Mouse (Mus musculus) kidney, postnatal 0 days (tissue): ENCODE results near the gene Rnf11. TPM values are rescaled to one million over a fixed set of nuclear protein-coding genes. Genes with fewer than 3 reads are reported as not detected.
A peak's percentile ranks its signal among the peaks of the same experiment; 100 is the strongest.

ENCODE experiments used
- ATAC-seq: fragments of 200-750 bp; cut with Nextera tagmentation; replicated peaks from 2 replicates; pipeline ENCODE4 v1.8.0; 2017; ENCODE audit warnings: low read depth, moderate number of reproducible peaks, moderate TSS enrichment, moderate library complexity; ENCODE audit not compliant: low FRiP score
- DNase-seq: peaks from one replicate; pipeline ENCODE4 v3.0.0-alpha.2; 2016; ENCODE audit warnings: low spot score
- H3K27ac ChIP-seq: fragments of 300-500 bp; sonication (generic); 2 replicates; pipeline ENCODE4 v1.5.1; 2014; ENCODE audit warnings: mild to moderate bottlenecking
- H3K27me3 ChIP-seq: fragments of 300-500 bp; sonication (generic); 2 replicates; pipeline ENCODE4 v1.6.1; 2014; ENCODE audit warnings: low read length, mixed read lengths; ENCODE audit not compliant: insufficient read depth
- H3K36me3 ChIP-seq: fragments of 300-500 bp; sonication (generic); 2 replicates; pipeline ENCODE4 v1.6.1; 2014; ENCODE audit warnings: low read length, mixed read lengths; ENCODE audit not compliant: insufficient read depth
- H3K4me1 ChIP-seq: fragments of 300-500 bp; sonication (generic); replicated peaks from 2 replicates; pipeline ENCODE4 v1.6.1; 2014; ENCODE audit warnings: antibody characterized with exemption, low read length, mixed read lengths; ENCODE audit not compliant: insufficient read depth
- H3K4me2 ChIP-seq: fragments of 300-500 bp; sonication (generic); 2 replicates; pipeline ENCODE4 v1.6.1; 2014; ENCODE audit warnings: mild to moderate bottlenecking, low read length, moderate library complexity, mixed read lengths
- H3K4me3 ChIP-seq: fragments of 300-500 bp; sonication (generic); replicated peaks from 2 replicates; pipeline ENCODE4 v1.5.1; 2014; ENCODE audit warnings: low read depth, low read length
- H3K9ac ChIP-seq: fragments of 300-500 bp; sonication (generic); 2 replicates; pipeline ENCODE4 v1.6.1; 2014; ENCODE audit warnings: low read depth, low read length
- H3K9me3 ChIP-seq: fragments of 300-500 bp; sonication (generic); replicated peaks from 2 replicates; pipeline ENCODE4 v1.6.1; 2016; ENCODE audit warnings: low read length, inconsistent platforms, mixed read lengths
- CTCF ChIP-seq: IDR thresholded peaks from 2 replicates; pipeline ENCODE4 v1.5.1; 2016; ENCODE audit warnings: antibody characterized with exemption, low read depth, mild to moderate bottlenecking, moderate library complexity
- WGBS: fragments of 180-500 bp; shearing (Covaris S2); extraction: QIAGEN DNeasy Blood & Tissue Kit; methylation state at CpG from one replicate; pipeline ENCODE4 v1.1.7; 2014; 5-methylcytosine and 5-hydroxymethylcytosine counted together
- polyA plus RNA-seq: library from polyadenylated mRNA; unstranded; fragments of >200 nt; fragmentation: Nextera tagmentation; extraction: Ambion mirVana; gene quantifications from 2 replicates; pipeline ENCODE4 v1.2.1, GENCODE M21; 2015

Rnf11 gene
- polyA plus RNA-seq, 1 experiment from 2014 or later: 57.5 TPM

DNA sequence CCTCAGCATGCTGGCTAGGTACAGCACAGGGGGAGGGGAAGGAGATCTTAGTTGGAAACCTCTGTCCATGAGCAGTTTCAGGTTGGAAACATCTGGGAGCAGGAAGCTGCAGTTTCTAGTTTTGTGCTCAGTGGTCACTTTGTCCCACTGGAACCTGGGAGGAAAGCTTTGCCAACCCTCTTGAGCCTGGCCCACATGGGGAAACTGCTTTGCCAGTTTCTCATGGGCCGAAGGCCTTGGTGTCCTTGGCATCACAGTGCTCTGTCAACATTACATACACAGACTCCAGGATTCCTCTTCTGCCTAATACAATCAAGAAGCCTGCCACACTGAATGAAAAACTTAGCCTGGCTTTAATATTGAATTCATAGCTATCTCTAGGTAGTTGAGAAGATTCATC, 1.8 kb downstream of the Rnf11 start:
- Histone ChIP-seq H3K9me3 (no peaks in the 10 kb centered on the region), H3K9ac (no peak overlapping the region), H3K27ac (no peak overlapping the region), H3K4me2 (no peak overlapping the region), H3K36me3 (no peaks in the 10 kb centered on the region), H3K4me1 (no peaks in the 10 kb centered on the region), H3K27me3 (no peaks in the 10 kb centered on the region), H3K4me3 (no peak overlapping the region)
- DNase-seq: no peak
- ATAC-seq: no peak
- WGBS: 92% methylated on average over 1 of the region's 1 CpGs
- TF ChIP-seq CTCF: no peak

DNA sequence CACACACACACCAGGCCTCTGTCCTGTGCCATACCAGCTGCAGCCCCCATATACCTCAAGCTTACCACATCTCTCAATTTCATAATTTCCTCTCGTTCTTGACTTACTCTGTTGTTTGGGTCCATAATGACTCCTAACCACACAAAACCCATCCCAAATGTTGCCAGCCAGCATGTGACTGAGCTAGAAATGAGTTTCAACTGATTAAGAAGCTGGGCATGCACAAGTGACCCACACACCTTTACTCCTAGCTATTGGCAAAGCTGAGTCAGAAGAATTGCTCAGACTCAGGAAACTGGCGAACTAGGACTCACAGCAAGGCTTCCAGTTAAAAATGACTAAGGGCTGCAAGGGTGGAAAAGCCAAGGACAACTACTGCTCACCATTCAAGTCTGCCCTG, 3.1 kb downstream of the Rnf11 start:
- DNase-seq: no peak

GRCm38 (mm10) chr4:109477454-109477853, 7.1 kb downstream of the Rnf11 start:
- H3K4me2 ChIP-seq: no peak overlapping the region
- H3K27ac ChIP-seq: no peak overlapping the region
- 85% methylated on average over 3 of the region's 3 CpGs for WGBS
- no peaks in the 10 kb centered on the region for H3K27me3 ChIP-seq
- no peak overlapping the region for H3K4me3 ChIP-seq
- H3K9me3 ChIP-seq: no peaks in the 10 kb centered on the region
- no peak for DNase-seq
- H3K36me3 ChIP-seq: no peaks in the 10 kb centered on the region; the same call in 1 of the 2 replicates
- H3K4me1 ChIP-seq: peaks cover 8% of the 10 kb centered on the region; the same call in 1 of the 2 replicates
- no peak for ATAC-seq
- TF ChIP-seq CTCF: no peak
- no peak overlapping the region for H3K9ac ChIP-seq

More for the DNA sequence above, 3.1 kb downstream of the Rnf11 start:
- no peak for TF ChIP-seq CTCF
- 90% methylated on average over 2 of the region's 2 CpGs for WGBS
- ATAC-seq: no peak
- no peak overlapping the region for H3K27ac ChIP-seq
- no peak overlapping the region for H3K4me2 ChIP-seq
- no peaks in the 10 kb centered on the region for H3K4me1 ChIP-seq
- no peaks in the 10 kb centered on the region for H3K27me3 ChIP-seq
- no peak overlapping the region for H3K9ac ChIP-seq
- no peak overlapping the region for H3K4me3 ChIP-seq
- H3K9me3 ChIP-seq: no peaks in the 10 kb centered on the region
- H3K36me3 ChIP-seq: no peaks in the 10 kb centered on the region

GRCm38 (mm10) chr4:109476554-109477014, 7.9 kb downstream of the Rnf11 start:
- Histone ChIP-seq H3K27ac (peak overlapping the region; percentile 95), H3K4me3 (peak overlapping the region; percentile 97), H3K9me3 (no peaks in the 10 kb centered on the region), H3K27me3 (no peaks in the 10 kb centered on the region), H3K9ac (peak overlapping the region; percentile 94), H3K4me2 (peak overlapping the region; percentile 72), H3K4me1 (peaks cover 8% of the 10 kb centered on the region; the same call in 1 of the 2 replicates), H3K36me3 (no peaks in the 10 kb centered on the region; the same call in 1 of the 2 replicates)
- TF ChIP-seq CTCF: peak; percentile 47
- ATAC-seq (peak; percentile 99), DNase-seq (peak; percentile 95)
- WGBS: 0% methylated on average over 26 of the region's 39 CpGs

GRCm38 (mm10) chr4:109475577-109476553, 8.7 kb downstream of the Rnf11 start:
- Histone ChIP-seq H3K9me3 (no peaks in the 10 kb centered on the region), H3K4me2 (peak overlapping the region; percentile 72), H3K36me3 (no peaks in the 10 kb centered on the region; the same call in 1 of the 2 replicates), H3K9ac (peak overlapping the region; percentile 94), H3K4me3 (peak overlapping the region; percentile 97), H3K27ac (peak overlapping the region; percentile 95), H3K27me3 (no peaks in the 10 kb centered on the region), H3K4me1 (peaks cover 8% of the 10 kb centered on the region; the same call in 1 of the 2 replicates)
- under 1% methylated on average over 53 of the region's 68 CpGs for WGBS
- peak; percentile 67 for DNase-seq
- no peak for TF ChIP-seq CTCF
- peak; percentile 43 for ATAC-seq

GRCm38 (mm10) chr4:109475078-109475477, 9.4 kb downstream of the Rnf11 start:
- Histone ChIP-seq H3K27ac (no peak overlapping the region), H3K9ac (peak overlapping the region; percentile 94; the same call in 1 of the 2 replicates), H3K4me1 (peaks cover 8% of the 10 kb centered on the region; the same call in 1 of the 2 replicates), H3K27me3 (no peaks in the 10 kb centered on the region), H3K4me3 (peak overlapping the region; percentile 97), H3K36me3 (no peaks in the 10 kb centered on the region; the same call in 1 of the 2 replicates), H3K9me3 (no peaks in the 10 kb centered on the region), H3K4me2 (peak overlapping the region; percentile 72)
- WGBS: 44% methylated on average over 2 of the region's 2 CpGs
- no peak for TF ChIP-seq CTCF
- DNase-seq (no peak), ATAC-seq (no peak)
